ENCODE assay signal across 10 mouse cellular contexts in genomic region chr13:93911037-93911436, GRCm38 (mm10).
DNase-seq lines count a peak whose midpoint lies in the region; ATAC-seq lines count a peak whose summit lies in the region.
"Had no signal": no experiment of that assay in that cellular context is flagged by ENCODE, and none has a peak within 500 bp of the region (broad histone marks: within the 10 kb centered on the region; RNA-seq: fewer than 3 reads in every experiment).

No protein-coding gene starts in this region.

- H3K36me3 ChIP-seq in forebrain, embryonic 11.5 days (ENCODE audit: control insufficient read depth, insufficient read depth, low read length), result no peaks in the 10 kb centered on the region
- H3K36me3 ChIP-seq in forebrain, embryonic 16.5 days (ENCODE audit: control insufficient read depth, insufficient read depth), result no peaks in the 10 kb centered on the region
- no peaks in the 10 kb centered on the region for H3K36me3 ChIP-seq in kidney, embryonic 16.5 days (ENCODE audit: insufficient read depth, low read length)
- H3K36me3 ChIP-seq in limb, embryonic 11.5 days (ENCODE audit: control insufficient read depth, insufficient read depth, low read length), result no peaks in the 10 kb centered on the region
- H3K36me3 ChIP-seq: liver, embryonic 13.5 days; stomach, embryonic 15.5 days had no signal

- no peaks in the 10 kb centered on the region for H3K9me3 ChIP-seq in forebrain, embryonic 11.5 days (ENCODE audit: control insufficient read depth, low read length)
- H3K9me3 ChIP-seq in forebrain, embryonic 16.5 days (ENCODE audit: control insufficient read depth, low read length), result no peaks in the 10 kb centered on the region
- no peaks in the 10 kb centered on the region for H3K9me3 ChIP-seq in kidney, embryonic 16.5 days (ENCODE audit: low read length)
- no peaks in the 10 kb centered on the region for H3K9me3 ChIP-seq in limb, embryonic 11.5 days (ENCODE audit: control insufficient read depth, low read length)
- H3K9me3 ChIP-seq: liver, embryonic 13.5 days; stomach, embryonic 15.5 days had no signal

- H3K4me1 ChIP-seq in forebrain, embryonic 11.5 days (replicated peaks; ENCODE audit: control insufficient read depth, insufficient read depth, low read length), result no peaks in the 10 kb centered on the region
- H3K4me1 ChIP-seq in forebrain, embryonic 16.5 days (replicated peaks; ENCODE audit: control insufficient read depth, insufficient read depth, low read length), result no peaks in the 10 kb centered on the region
- H3K4me1 ChIP-seq in kidney, embryonic 16.5 days (ENCODE audit: insufficient read depth, low read length), result peaks cover 11% of the 10 kb centered on the region; the same call in 1 of the 2 replicates
- H3K4me1 ChIP-seq in limb, embryonic 11.5 days (ENCODE audit: control insufficient read depth, insufficient read depth, low read length), result peaks cover 17% of the 10 kb centered on the region
- H3K4me1 ChIP-seq: liver, embryonic 13.5 days had no signal

- no peak overlapping the region for H3K9ac ChIP-seq in forebrain, embryonic 11.5 days (ENCODE audit: low read length)
- H3K9ac ChIP-seq in forebrain, embryonic 16.5 days (replicated peaks; ENCODE audit: low read depth, low read length), result no peak overlapping the region
- H3K9ac ChIP-seq in kidney, embryonic 16.5 days (replicated peaks; ENCODE audit: low read length), result no peak overlapping the region
- H3K9ac ChIP-seq in limb, embryonic 11.5 days (ENCODE audit: low read length), result no peak overlapping the region; the same call in 1 of the 2 replicates
- H3K9ac ChIP-seq: liver, embryonic 13.5 days; stomach, embryonic 15.5 days had no signal

- DNase-seq in forebrain, embryonic 11.5 days (ENCODE audit: low spot score), result peak; percentile 35
- peak; percentile 46 to 56 for DNase-seq in kidney, adult 8-10 months
- DNase-seq in cerebellum, adult 9-10 months, result peak; percentile 41
- no peak for DNase-seq in limb, embryonic 11.5 days (ENCODE audit: low spot score)
- no peak for DNase-seq in layer of hippocampus, adult 8-10 months (ENCODE audit: low spot score in 2 of 2)
- DNase-seq: liver, embryonic 13.5 days had no signal

- no peak overlapping the region for H3K4me2 ChIP-seq in forebrain, embryonic 11.5 days (ENCODE audit: low read depth, low read length, severe bottlenecking)
- H3K4me2 ChIP-seq in forebrain, embryonic 16.5 days (ENCODE audit: low read length), result no peak overlapping the region
- H3K4me2 ChIP-seq in kidney, embryonic 16.5 days (replicated peaks; ENCODE audit: low read depth, low read length), result no peak overlapping the region
- H3K4me2 ChIP-seq in limb, embryonic 11.5 days (ENCODE audit: low read depth, severe bottlenecking), result no peak overlapping the region
- H3K4me2 ChIP-seq: liver, embryonic 13.5 days; stomach, embryonic 15.5 days had no signal

- H3K27me3 ChIP-seq in forebrain, embryonic 11.5 days (ENCODE audit: control insufficient read depth, insufficient read depth, low read length), result no peaks in the 10 kb centered on the region
- H3K27me3 ChIP-seq in forebrain, embryonic 16.5 days (replicated peaks; ENCODE audit: control insufficient read depth, insufficient read depth, low read length), result no peaks in the 10 kb centered on the region
- no peaks in the 10 kb centered on the region for H3K27me3 ChIP-seq in kidney, embryonic 16.5 days (ENCODE audit: insufficient read depth, low read length)
- H3K27me3 ChIP-seq in limb, embryonic 11.5 days (ENCODE audit: control insufficient read depth, insufficient read depth, low read length), result no peaks in the 10 kb centered on the region
- H3K27me3 ChIP-seq: liver, embryonic 13.5 days; stomach, embryonic 15.5 days had no signal

- 67% methylated on average over 7 of the region's 7 CpGs for WGBS in forebrain, embryonic 11.5 days
- WGBS in forebrain, embryonic 16.5 days, result 60% methylated on average over 7 of the region's 7 CpGs
- 50% methylated on average over 7 of the region's 7 CpGs for WGBS in kidney, embryonic 16.5 days
- WGBS in limb, embryonic 11.5 days, result 32% methylated on average over 7 of the region's 7 CpGs

- H3K4me3 ChIP-seq in forebrain, embryonic 11.5 days (ENCODE audit: low read depth, low read length), result no peak overlapping the region
- no peak overlapping the region for H3K4me3 ChIP-seq in forebrain, embryonic 16.5 days (replicated peaks; ENCODE audit: low read length)
- H3K4me3 ChIP-seq in kidney, embryonic 16.5 days (ENCODE audit: low read length), result no peak overlapping the region
- no peak overlapping the region for H3K4me3 ChIP-seq in limb, embryonic 11.5 days (ENCODE audit: low read depth, low read length)
- H3K4me3 ChIP-seq: liver, embryonic 13.5 days; stomach, embryonic 15.5 days had no signal

- no peak for ATAC-seq in forebrain, embryonic 11.5 days (replicated peaks; ENCODE audit: low FRiP score)
- no peak for ATAC-seq in forebrain, embryonic 16.5 days
- no peak for ATAC-seq in kidney, embryonic 16.5 days (ENCODE audit: low FRiP score, low TSS enrichment)
- peak; percentile 9; the same call in 1 of the 2 replicates for ATAC-seq in limb, embryonic 11.5 days (ENCODE audit: insufficient number of reproducible peaks, low FRiP score, low TSS enrichment, low read depth)
- no peak for ATAC-seq in erythroblast, adult 5-6 weeks (replicated peaks; ENCODE audit: low FRiP score, poor library complexity, severe bottlenecking)

- 0 out of 2 replicates have a peak overlapping the region, but pooled peaks have one; percentile 3 for H3K27ac ChIP-seq in forebrain, embryonic 11.5 days (ENCODE audit: low read depth, low read length)
- H3K27ac ChIP-seq in forebrain, embryonic 16.5 days (ENCODE audit: low read length), result no peak overlapping the region
- no peak overlapping the region for H3K27ac ChIP-seq in kidney, embryonic 16.5 days (ENCODE audit: low read length)
- H3K27ac ChIP-seq in limb, embryonic 11.5 days (replicated peaks; ENCODE audit: low read depth, low read length), result peak overlapping the region; percentile 38; the same call in 1 of the 2 replicates
- H3K27ac ChIP-seq: liver, embryonic 13.5 days had no signal

Comparison
In these comparisons a context has a peak if more than half of its experiments do, and no peak if none do; other contexts are left out.
1. H3K27ac ChIP-seq: peak in forebrain, embryonic 11.5 days (single experiment) and limb, embryonic 11.5 days (single experiment); none in forebrain, embryonic 16.5 days (single experiment) and kidney, embryonic 16.5 days (single experiment).
2. DNase-seq: peak in forebrain, embryonic 11.5 days (single experiment), kidney, adult 8-10 months (2 of 2) and cerebellum, adult 9-10 months (single experiment); none in limb, embryonic 11.5 days (single experiment) and layer of hippocampus, adult 8-10 months (0 of 2).